Mouse (Mus musculus) thymus, adult 2 months (tissue): ENCODE results near the gene Wdr46.

ENCODE experiments used
- CTCF ChIP-seq: fragments of 200-500 bp; IDR thresholded peaks from 2 replicates; pipeline ENCODE4 v1.5.1; 2012; ENCODE audit warnings: mild to moderate bottlenecking, control low read depth, low read length, moderate library complexity, borderline replicate concordance; ENCODE audit not compliant: control insufficient read depth, poor library complexity, insufficient read depth; ENCODE audit errors: extremely low read depth
- POLR2A ChIP-seq: fragments of 200-500 bp; IDR thresholded peaks from 2 replicates; pipeline ENCODE4 v1.6.1; 2012; ENCODE audit warnings: mild to moderate bottlenecking, low read length, control low read depth, moderate library complexity; ENCODE audit not compliant: control insufficient read depth, poor library complexity, insufficient read depth; ENCODE audit errors: extremely low read depth

DNA sequence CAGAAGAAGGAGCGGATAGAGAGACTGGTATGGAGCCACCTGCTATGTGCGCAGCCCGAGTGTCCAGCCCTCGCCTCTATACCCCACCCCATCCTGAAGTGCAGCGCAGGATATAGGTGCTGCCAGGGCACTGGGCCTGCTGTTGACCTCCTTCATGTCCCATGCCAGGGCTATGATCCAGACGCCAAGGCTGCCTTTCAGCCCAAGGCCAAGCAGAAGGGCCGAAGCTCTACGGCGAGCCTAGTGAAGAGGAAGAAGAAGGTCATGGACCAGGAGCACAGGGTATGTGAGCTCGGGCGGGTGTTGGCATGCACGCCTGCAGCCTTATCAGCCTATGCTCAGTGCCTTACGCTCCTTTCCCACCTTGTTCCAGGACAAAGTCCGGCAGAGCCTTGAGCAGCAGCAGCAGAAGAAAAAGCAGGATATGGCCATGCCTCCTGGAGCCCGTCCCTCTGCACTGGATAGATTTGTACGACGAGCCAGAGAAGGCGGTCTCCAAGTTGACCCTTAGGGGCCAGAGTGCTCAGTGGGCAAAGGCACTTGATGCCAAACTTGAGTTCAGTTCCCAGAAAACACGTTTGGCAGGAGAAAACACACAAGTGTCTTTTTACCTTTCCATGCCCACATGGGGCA is 8.6 kb downstream of the Wdr46 start:
- no peak for TF ChIP-seq POLR2A
- no peak for TF ChIP-seq CTCF
